Mouse (Mus musculus): ENCODE data around the gene Ube2e1.

DNA sequence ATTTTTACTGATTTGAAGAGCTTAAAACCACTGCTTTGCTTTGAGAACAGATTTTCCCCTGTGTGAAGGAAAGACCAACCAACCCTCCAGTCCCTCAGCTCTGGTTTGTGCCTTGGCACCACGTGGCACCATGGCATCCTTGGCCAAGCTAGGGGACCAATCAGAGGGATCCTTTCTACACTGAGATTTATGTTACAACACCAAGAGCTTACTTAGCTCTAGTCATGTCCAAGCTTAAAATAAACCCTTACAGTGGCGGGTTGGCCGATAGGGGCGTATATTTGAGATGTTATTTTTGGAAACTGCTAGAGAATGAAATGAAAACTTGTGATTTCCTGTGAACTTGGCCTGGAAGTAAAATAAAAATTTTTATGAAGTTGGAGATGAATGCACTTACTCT lies 11.9 kb upstream of the Ube2e1 start:
- TF ChIP-seq HCFC1 (IDR thresholded peaks at IDR 0.05; ENCODE audit: borderline replicate concordance, insufficient read depth, low read length) (no peak), ZC3H11A (IDR thresholded peaks at IDR 0.05; ENCODE audit: borderline replicate concordance, low read depth, low read length) (no peak), ZNF384 (IDR thresholded peaks at IDR 0.05; ENCODE audit: low read depth, low read length) (no peak), MAFK (IDR thresholded peaks at IDR 0.05; ENCODE audit: insufficient read depth, low read depth, low read length) (no peak), CHD2 (IDR thresholded peaks at IDR 0.05; ENCODE audit: low read depth, low read length) (no peak)
